Mouse (Mus musculus): ENCODE results near the gene Foxj3.

- TF ChIP-seq CTCF (conservative IDR thresholded peaks at IDR 0.05 in 1 of 2, IDR thresholded peaks at IDR 0.05 in 1 of 2; ENCODE audit: low read depth in 2 of 2, low read length in 2 of 2) (peak; percentile 73 to 92), POLR2A (IDR thresholded peaks at IDR 0.05; ENCODE audit: low read depth, low read length) (no peak), HCFC1 (IDR thresholded peaks at IDR 0.05; ENCODE audit: low read depth, low read length) (no peak)
Measured at GRCm38 (mm10) chr4:119667454-119667853, 130.7 kb downstream of the Foxj3 start.

Data from CH12.LX (cell line).